Mouse (Mus musculus) 3134 (cell line): ENCODE results near the gene Usp16.
A peak's percentile ranks its signal among the peaks of the same experiment; 100 is the strongest.
"Not testable (repeated sequence)": the region's sequence is repeated elsewhere in the genome, so short reads cannot be mapped to it uniquely, and the experiment has no call there.

ENCODE experiments used
- DNase-seq: peaks from one replicate; pipeline ENCODE4 v3.0.0-alpha.2; 2011; ENCODE audit warnings: low spot score; ENCODE audit not compliant: insufficient read length; ENCODE audit errors: extremely low read depth

Usp16 gene

DNA sequence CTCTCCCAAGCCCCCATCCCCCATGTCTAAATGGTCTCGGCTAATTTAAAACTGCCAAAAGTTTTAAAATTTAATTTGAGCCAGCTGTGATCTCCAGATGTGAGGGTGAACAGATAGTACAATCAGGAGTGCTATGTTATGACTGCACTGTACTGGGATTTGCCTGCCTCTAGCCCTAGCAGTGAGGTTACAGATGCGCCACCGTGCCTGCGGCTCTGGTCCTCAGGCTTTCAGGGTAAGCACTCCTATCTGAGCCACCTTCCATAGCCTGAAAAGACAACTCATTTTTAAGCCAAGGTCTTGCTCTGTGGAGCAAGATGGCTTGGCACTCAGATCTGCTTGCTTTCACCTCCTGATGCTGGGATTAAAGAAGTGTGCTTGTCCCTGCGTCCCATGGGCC lies 29.9 kb downstream of the Usp16 start:
- DNase-seq, result no peak

DNA sequence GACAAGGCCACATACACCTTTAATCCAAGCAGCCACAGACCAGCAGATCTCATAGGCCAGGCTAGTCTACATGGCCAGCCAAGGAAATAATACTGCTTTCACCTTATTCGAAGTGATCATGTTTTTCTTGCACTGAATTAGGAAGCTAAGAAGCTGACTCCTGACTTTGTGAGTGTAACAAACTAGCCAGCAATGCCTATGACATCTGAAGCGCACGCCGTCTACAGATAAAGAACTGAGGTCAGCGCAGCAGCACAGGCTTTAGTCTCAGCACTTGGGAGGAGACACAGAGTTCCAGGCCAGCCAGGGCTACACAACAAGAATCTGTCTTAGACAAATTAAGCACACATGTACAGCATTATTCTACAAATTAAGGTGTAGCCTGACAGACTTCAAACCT lies 32.2 kb downstream of the Usp16 start:
- no peak for DNase-seq

GRCm38 (mm10) chr16:87488605-87489004 lies 34.1 kb downstream of the Usp16 start:
- DNase-seq, result no peak

DNA sequence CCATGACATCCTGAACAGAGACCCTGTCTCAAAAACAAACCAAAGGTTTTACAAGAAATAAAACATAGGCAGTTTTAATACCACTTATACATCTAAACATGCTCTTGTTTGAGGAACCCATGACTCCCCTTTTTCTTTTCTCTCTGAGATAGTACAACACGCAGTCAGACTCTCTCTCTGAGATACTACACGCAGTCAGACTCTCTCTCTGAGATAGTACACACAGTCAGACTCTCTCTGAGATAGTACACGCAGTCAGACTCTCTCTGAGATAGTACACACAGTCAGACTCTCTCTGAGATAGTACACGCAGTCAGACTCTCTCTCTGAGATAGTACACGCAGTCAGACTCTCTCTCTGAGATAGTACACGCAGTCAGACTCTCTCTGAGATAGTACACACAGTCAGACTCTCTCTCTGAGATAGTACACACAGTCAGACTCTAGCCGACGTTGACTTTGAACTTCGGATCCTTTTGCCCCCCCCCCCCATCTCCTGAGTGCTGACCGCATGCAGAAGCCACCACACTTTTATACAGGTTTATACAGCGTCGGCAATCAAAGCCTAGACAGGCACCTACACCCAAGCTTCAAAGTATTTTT lies 37.8 kb downstream of the Usp16 start:
- DNase-seq, result not testable (repeated sequence)

- DNase-seq, result no peak
Measured at GRCm38 (mm10) chr16:87494955-87495655, 40.6 kb downstream of the Usp16 start.

- peak; percentile 95 for DNase-seq
Measured at GRCm38 (mm10) chr16:87495716-87496447, 41.4 kb downstream of the Usp16 start, which contains the start of gene Cct8. Gene Cct8, minus strand, starts transcription at chr16:87495873.

- no peak for DNase-seq
Measured at GRCm38 (mm10) chr16:87496728-87497127, 42.2 kb downstream of the Usp16 start.

DNA sequence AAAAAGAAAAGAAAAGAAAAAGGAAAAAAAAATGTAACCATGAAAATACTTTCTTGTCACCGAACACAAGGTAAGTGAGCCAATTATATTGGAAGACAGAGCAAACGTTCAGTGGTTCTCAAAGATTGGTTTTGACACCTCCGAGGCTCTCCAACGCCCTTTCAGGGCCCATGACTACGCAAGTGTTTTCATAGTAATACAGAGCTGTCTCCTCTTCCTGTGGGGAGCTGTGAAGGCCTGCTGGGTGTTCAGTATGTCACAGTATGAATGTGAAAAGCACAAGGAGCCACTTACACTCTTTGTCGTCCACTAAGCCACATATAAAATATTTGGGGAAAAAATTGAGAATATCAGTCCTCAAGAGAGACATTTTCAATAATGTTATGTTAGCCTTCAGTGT lies 42.7 kb downstream of the Usp16 start:
- DNase-seq, result no peak

DNA sequence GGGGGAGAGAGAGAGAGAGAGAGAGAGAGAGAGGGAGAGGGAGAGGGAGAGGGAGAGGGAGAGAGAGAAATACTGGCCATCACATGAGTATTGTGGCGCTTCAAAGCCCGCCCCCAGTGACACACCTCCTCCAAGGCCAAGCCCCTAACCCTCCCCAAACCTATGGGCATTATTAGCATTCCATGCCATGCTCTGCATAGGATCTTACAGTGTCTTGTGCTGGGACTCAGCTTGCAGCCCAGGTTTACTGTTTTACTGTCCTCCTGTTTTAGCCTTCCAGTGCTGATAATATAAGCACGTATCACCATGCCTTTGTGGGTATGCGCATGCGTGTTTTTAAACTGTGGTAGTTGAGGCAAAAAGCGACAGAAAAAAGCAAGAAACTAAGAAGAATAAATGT lies 45.1 kb downstream of the Usp16 start:
- DNase-seq, result no peak

- no peak for DNase-seq
Measured at GRCm38 (mm10) chr16:87501304-87502078, 47.0 kb downstream of the Usp16 start.

DNA sequence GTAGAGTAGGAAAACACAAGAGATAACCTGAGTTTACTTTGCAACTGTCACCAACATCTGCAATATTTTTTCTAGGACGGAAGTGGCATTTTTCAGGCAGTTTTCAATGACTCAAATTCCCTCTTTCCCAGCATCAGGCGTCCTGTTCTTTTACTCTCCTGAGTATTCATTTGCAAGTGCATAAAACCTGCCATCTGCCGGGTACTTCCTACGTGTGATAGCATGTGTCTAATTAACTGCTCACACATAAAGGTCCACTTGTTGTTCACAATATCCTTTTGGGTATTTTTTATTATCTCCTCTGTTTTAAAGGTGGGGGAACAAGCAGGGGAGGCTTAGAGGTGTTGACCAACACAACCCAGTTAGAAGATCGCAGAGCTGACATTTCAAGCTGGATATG lies 57.2 kb downstream of the Usp16 start:
- DNase-seq, result no peak

GRCm38 (mm10) chr16:87512331-87512730 lies 57.8 kb downstream of the Usp16 start:
- no peak for DNase-seq

DNA sequence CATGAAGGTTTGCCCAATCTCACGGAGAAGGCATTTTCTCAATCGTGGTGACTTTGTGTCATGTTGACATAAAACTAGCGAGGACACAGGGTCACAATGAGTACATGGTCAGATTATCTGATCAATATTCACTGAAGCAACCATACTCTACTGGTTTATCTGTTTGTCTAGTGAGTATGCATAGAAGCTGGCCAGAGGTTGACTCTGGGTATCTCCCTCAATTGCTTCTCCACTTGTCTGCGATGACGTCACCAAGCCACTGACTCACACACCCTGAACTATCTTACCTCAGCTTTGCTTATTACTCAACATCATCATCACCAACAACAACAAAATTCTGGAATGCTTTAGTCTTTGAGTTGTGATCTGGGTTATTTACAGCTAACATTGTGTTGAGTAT lies 69.7 kb downstream of the Usp16 start:
- DNase-seq, result no peak

DNA sequence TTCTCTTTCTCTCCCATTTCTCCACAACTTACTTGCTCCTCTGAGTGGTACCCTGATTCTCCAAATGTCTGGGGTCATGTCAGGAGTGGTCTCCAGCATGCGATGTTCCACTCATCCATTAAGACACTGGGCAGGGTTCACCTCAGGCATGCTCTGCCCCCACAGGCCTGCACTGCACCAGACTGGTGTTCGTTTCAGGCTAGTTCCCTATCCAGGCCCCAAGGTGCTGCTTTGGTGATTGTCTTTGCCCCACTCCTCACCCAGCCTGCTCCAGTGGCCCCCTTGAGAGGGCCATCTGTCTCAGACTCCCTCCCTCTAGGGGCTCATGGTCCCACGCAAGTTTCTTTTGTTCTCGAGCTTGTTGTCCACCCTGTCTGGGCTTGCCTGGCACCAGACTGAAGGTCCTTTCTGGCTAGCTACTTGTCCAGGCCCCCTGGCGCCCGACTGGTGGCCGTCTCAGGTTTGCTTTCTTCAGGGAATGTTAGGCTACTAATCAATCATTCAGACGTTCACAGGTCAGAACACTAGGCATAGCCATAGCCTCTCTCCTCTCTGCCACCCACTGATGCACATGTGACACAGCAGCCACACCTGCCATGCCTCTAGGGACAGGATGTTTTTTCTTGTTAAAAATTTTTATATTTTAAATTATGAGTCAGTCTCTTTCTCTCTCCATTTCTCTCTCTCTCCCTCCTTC lies 73.2 kb downstream of the Usp16 start:
- no peak for DNase-seq

- no peak for DNase-seq
Measured at GRCm38 (mm10) chr16:87528755-87529154, 74.3 kb downstream of the Usp16 start.
